Mouse (Mus musculus): ENCODE data around the gene Tet3. TPM values are rescaled to one million over a fixed set of nuclear protein-coding genes. Genes with fewer than 3 reads are reported as not detected.

Tet3 gene
- polyA plus RNA-seq, 1 experiment, result 36.2 TPM

DNA sequence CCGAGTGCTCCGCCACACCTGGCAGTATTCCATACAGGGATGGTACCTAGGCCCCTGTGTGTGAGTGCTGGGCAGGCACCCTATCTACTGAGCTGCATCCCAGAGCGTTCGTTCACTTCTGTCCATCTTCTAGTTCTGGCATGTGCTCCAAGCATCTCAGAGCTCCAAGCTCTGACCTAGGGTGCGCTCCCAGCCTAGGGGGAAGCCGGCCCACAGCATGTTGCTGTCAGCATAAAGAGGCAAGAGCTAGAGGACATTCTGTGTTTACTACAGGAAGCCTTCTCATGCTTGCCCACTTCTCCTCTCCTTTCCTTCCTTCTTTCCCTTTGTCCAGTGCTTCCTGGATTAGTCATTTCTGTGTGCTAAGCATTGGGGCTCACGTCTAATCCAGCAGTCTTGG is 16.5 kb upstream of the Tet3 start:
- no peak for DNase-seq (ENCODE audit: low read depth)
- TF ChIP-seq CTCF (IDR thresholded peaks at IDR 0.05; ENCODE audit: borderline replicate concordance, extremely low read depth, insufficient read depth, insufficient read length) (no peak), POLR2A (IDR thresholded peaks at IDR 0.05; ENCODE audit: borderline replicate concordance, extremely low read depth, insufficient read depth, insufficient read length, poor library complexity, severe bottlenecking) (no peak)

DNA sequence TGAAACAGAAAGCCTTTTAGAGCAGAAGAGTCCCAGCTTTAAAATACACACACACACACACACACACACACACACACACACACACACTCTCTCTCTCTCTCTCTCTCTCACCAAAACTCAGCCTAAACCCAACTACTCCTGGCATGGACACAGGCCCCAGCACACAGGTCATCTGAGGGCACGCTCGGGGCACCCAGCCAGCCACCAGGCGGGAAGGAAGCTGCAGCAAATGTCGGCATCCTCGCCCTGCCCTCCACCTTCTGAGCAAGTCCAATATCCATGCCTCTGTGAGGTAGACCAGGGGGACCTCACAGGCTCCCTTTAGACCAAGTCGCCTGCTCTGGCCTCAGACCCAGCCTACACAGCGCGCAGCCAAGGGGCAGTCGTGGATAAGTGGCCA is 14.4 kb upstream of the Tet3 start:
- TF ChIP-seq POLR2A (IDR thresholded peaks at IDR 0.05; ENCODE audit: borderline replicate concordance, extremely low read depth, insufficient read depth, insufficient read length, poor library complexity, severe bottlenecking), result no peak
- TF ChIP-seq CTCF (IDR thresholded peaks at IDR 0.05; ENCODE audit: borderline replicate concordance, extremely low read depth, insufficient read depth, insufficient read length), result no peak

GRCm38 (mm10) chr6:83471739-83472138 is 12.9 kb upstream of the Tet3 start:
- TF ChIP-seq POLR2A (IDR thresholded peaks at IDR 0.05; ENCODE audit: borderline replicate concordance, extremely low read depth, insufficient read depth, insufficient read length, poor library complexity, severe bottlenecking) (no peak), CTCF (IDR thresholded peaks at IDR 0.05; ENCODE audit: borderline replicate concordance, extremely low read depth, insufficient read depth, insufficient read length) (no peak)
- DNase-seq (ENCODE audit: low read depth), result no peak

More for the DNA sequence above, 14.4 kb upstream of the Tet3 start:
- no peak for DNase-seq (ENCODE audit: low read depth)

- DNase-seq (ENCODE audit: low read depth), result no peak
- TF ChIP-seq POLR2A (IDR thresholded peaks at IDR 0.05; ENCODE audit: borderline replicate concordance, extremely low read depth, insufficient read depth, insufficient read length, poor library complexity, severe bottlenecking) (no peak), CTCF (IDR thresholded peaks at IDR 0.05; ENCODE audit: borderline replicate concordance, extremely low read depth, insufficient read depth, insufficient read length) (no peak)
These were observed 5.1 kb upstream of the Tet3 start for GRCm38 (mm10) chr6:83464011-83464410.

GRCm38 (mm10) chr6:83456984-83457810 is 1.7 kb downstream of the Tet3 start:
- DNase-seq (ENCODE audit: low read depth), result no peak

DNA sequence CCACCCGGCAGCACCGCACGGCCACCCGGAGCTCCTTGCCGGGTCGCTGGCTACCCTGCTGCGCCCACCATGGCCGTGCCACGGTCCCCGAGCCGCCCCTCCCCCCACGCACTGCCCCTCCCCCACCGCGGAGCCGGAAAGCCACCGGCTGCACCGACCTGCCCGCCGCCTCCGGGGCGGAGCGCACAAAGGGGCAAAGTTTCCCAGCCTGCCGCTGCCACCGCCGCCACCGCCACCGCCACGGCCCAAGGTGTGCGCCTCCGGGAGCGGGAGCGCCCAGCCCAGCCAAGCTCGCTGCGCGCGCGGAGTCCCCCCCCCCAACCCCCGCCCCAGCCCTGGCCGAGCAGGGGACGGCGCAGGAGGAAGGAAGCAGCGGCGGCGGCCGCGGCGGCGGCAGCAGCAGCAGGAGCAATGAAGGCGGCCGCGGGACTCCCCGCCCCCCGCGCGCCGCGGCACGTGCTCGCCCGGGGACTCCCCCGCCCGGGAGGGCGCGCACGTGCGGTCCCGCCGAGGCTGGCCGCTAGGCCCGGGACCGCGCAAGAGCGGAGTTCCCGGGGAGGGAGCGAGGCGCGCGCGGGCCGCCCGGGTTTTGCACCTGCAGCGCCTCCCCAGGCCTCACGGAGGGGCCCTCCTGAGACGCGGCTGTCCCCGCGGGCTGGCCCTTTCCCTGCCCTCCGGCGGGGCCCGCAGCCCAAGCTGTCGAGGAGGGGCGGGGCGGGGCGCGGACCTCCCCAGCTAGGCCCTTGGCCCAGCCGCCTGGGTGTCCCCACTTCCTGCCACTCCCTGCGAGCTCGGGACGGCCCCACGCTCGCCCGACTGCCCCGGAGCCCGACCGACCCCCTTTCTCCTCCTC is 2.5 kb downstream of the Tet3 start:
- DNase-seq (ENCODE audit: low read depth), result peak; percentile 90
- no peak for TF ChIP-seq CTCF (IDR thresholded peaks at IDR 0.05; ENCODE audit: borderline replicate concordance, extremely low read depth, insufficient read depth, insufficient read length)
- peak; percentile 57 for TF ChIP-seq POLR2A (IDR thresholded peaks at IDR 0.05; ENCODE audit: borderline replicate concordance, extremely low read depth, insufficient read depth, insufficient read length, poor library complexity, severe bottlenecking)

More at GRCm38 (mm10) chr6:83456984-83457810, 1.7 kb downstream of the Tet3 start:
- TF ChIP-seq CTCF (IDR thresholded peaks at IDR 0.05; ENCODE audit: borderline replicate concordance, extremely low read depth, insufficient read depth, insufficient read length) (no peak), POLR2A (IDR thresholded peaks at IDR 0.05; ENCODE audit: borderline replicate concordance, extremely low read depth, insufficient read depth, insufficient read length, poor library complexity, severe bottlenecking) (no peak)

GRCm38 (mm10) chr6:83455328-83456130 is 3.4 kb downstream of the Tet3 start:
- TF ChIP-seq CTCF (IDR thresholded peaks at IDR 0.05; ENCODE audit: borderline replicate concordance, extremely low read depth, insufficient read depth, insufficient read length), result no peak
- TF ChIP-seq POLR2A (IDR thresholded peaks at IDR 0.05; ENCODE audit: borderline replicate concordance, extremely low read depth, insufficient read depth, insufficient read length, poor library complexity, severe bottlenecking), result no peak
- DNase-seq (ENCODE audit: low read depth), result peak; percentile 48

DNA sequence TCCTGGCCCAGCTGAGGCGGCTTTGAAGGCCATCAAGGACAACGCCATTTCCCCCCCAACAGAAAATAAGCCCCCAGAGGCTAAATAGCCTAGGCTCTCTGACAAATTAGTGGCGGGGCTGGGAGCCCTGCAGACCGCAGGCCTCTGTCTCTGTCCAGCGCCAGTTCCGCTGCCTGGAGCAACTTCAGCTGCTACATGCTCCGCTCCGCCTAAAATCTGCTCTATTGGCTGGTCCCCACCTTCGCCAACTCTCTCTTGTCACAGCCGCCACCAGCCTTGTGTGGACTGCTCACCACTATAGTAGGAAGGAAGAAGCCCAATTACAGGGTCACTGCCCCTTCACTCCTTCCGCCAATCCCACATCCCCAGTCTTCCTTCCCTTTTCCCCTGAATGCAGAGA is 5.2 kb downstream of the Tet3 start:
- DNase-seq (ENCODE audit: low read depth), result peak; percentile 61
- TF ChIP-seq CTCF (IDR thresholded peaks at IDR 0.05; ENCODE audit: borderline replicate concordance, extremely low read depth, insufficient read depth, insufficient read length) (no peak), POLR2A (IDR thresholded peaks at IDR 0.05; ENCODE audit: borderline replicate concordance, extremely low read depth, insufficient read depth, insufficient read length, poor library complexity, severe bottlenecking) (no peak)

GRCm38 (mm10) chr6:83450451-83451303 is 8.2 kb downstream of the Tet3 start:
- no peak for DNase-seq (ENCODE audit: low read depth)
- no peak for TF ChIP-seq CTCF (IDR thresholded peaks at IDR 0.05; ENCODE audit: borderline replicate concordance, extremely low read depth, insufficient read depth, insufficient read length)
- TF ChIP-seq POLR2A (IDR thresholded peaks at IDR 0.05; ENCODE audit: borderline replicate concordance, extremely low read depth, insufficient read depth, insufficient read length, poor library complexity, severe bottlenecking), result no peak

DNA sequence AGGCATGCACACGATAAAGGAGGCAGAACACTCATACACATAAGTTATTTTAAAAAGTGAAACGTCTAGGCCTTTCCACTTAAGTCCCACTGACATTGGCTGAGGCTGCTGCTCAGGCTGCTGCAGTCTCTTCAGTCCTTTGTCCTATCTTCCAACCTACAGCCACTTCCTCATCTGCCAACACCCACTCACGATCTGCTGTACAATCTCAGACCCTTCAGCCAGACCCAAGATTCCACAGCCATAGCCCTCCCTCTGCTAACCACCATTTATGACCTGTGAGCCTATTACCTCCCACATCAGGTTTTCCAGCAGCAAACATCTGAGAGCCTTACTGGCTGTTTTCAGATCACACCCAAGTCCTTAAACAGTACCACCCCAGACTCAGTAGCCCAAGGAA is 9.4 kb downstream of the Tet3 start:
- TF ChIP-seq CTCF (IDR thresholded peaks at IDR 0.05; ENCODE audit: borderline replicate concordance, extremely low read depth, insufficient read depth, insufficient read length) (no peak), POLR2A (IDR thresholded peaks at IDR 0.05; ENCODE audit: borderline replicate concordance, extremely low read depth, insufficient read depth, insufficient read length, poor library complexity, severe bottlenecking) (no peak)
- DNase-seq (ENCODE audit: low read depth), result no peak
